Mouse (Mus musculus): ENCODE data around the gene Dbr1.

The Dbr1 gene

GRCm38 (mm10) chr9:99575677-99576480, at the start of gene Dbr1:
TSS of gene Dbr1 (plus strand) at chr9:99575799.
- WGBS: under 1% methylated on average over 57 of the region's 57 CpGs

- WGBS: 89% methylated on average over 1 of the region's 1 CpGs
Measured at GRCm38 (mm10) chr9:99531865-99532264, 43.7 kb upstream of the Dbr1 start.

GRCm38 (mm10) chr9:99546259-99546658, 29.3 kb upstream of the Dbr1 start:
- WGBS: 72% methylated on average over 1 of the region's 1 CpGs

GRCm38 (mm10) chr9:99552068-99552467, 23.5 kb upstream of the Dbr1 start:
- WGBS: 79% methylated on average over 2 of the region's 2 CpGs

GRCm38 (mm10) chr9:99553049-99553448, 22.6 kb upstream of the Dbr1 start:
- 57% methylated on average over 2 of the region's 2 CpGs for WGBS

- WGBS: 92% methylated on average over 3 of the region's 3 CpGs
Measured at GRCm38 (mm10) chr9:99555253-99555652, 20.3 kb upstream of the Dbr1 start.

- WGBS: 87% methylated on average over 8 of the region's 8 CpGs
Measured at GRCm38 (mm10) chr9:99557580-99558300, 17.9 kb upstream of the Dbr1 start.

GRCm38 (mm10) chr9:99558824-99559556, 16.6 kb upstream of the Dbr1 start:
- 86% methylated on average over 7 of the region's 7 CpGs for WGBS

GRCm38 (mm10) chr9:99560389-99560788, 15.2 kb upstream of the Dbr1 start:
- 91% methylated on average over 3 of the region's 3 CpGs for WGBS

GRCm38 (mm10) chr9:99563714-99564113, 11.9 kb upstream of the Dbr1 start:
- WGBS: 40% methylated on average over 11 of the region's 11 CpGs

GRCm38 (mm10) chr9:99568023-99568346, 7.6 kb upstream of the Dbr1 start:
- WGBS: 1% methylated on average over 15 of the region's 15 CpGs

GRCm38 (mm10) chr9:99568347-99569070, 7.1 kb upstream of the Dbr1 start, which contains the start of gene Armc8:
TSS of gene Armc8 (minus strand) at chr9:99568899.
- WGBS: under 1% methylated on average over 70 of the region's 70 CpGs

- WGBS: under 1% methylated on average over 9 of the region's 9 CpGs
Measured at GRCm38 (mm10) chr9:99569071-99569397, 6.6 kb upstream of the Dbr1 start.

GRCm38 (mm10) chr9:99580655-99581054, 5.1 kb downstream of the Dbr1 start:
- WGBS: 19% methylated on average over 2 of the region's 2 CpGs

GRCm38 (mm10) chr9:99587505-99588202, 12.1 kb downstream of the Dbr1 start:
- WGBS: 31% methylated on average over 8 of the region's 8 CpGs

- 78% methylated on average over 8 of the region's 8 CpGs for WGBS
Measured at GRCm38 (mm10) chr9:99591144-99591543, 15.5 kb downstream of the Dbr1 start.

GRCm38 (mm10) chr9:99599127-99599526, 23.5 kb downstream of the Dbr1 start:
- 95% methylated on average over 6 of the region's 6 CpGs for WGBS

- 84% methylated on average over 2 of the region's 2 CpGs for WGBS
Measured at GRCm38 (mm10) chr9:99603566-99603965, 28.0 kb downstream of the Dbr1 start.

GRCm38 (mm10) chr9:99612202-99612601, 36.6 kb downstream of the Dbr1 start, which contains the start of gene A4gnt:
TSS of gene A4gnt (plus strand) at chr9:99612502.
- whole genome bisulfite sequencing: 76% methylated on average over 2 of the region's 2 CpGs

- 80% methylated on average over 8 of the region's 8 CpGs for WGBS
Measured at GRCm38 (mm10) chr9:99619688-99620087, 44.1 kb downstream of the Dbr1 start.

GRCm38 (mm10) chr9:99620196-99620595, 44.6 kb downstream of the Dbr1 start:
- 88% methylated on average over 11 of the region's 11 CpGs for WGBS

All from cerebral cortex, adult 2 months (tissue).